Mouse (Mus musculus): ENCODE data around the gene Lrig1.

Gene Lrig1

DNA sequence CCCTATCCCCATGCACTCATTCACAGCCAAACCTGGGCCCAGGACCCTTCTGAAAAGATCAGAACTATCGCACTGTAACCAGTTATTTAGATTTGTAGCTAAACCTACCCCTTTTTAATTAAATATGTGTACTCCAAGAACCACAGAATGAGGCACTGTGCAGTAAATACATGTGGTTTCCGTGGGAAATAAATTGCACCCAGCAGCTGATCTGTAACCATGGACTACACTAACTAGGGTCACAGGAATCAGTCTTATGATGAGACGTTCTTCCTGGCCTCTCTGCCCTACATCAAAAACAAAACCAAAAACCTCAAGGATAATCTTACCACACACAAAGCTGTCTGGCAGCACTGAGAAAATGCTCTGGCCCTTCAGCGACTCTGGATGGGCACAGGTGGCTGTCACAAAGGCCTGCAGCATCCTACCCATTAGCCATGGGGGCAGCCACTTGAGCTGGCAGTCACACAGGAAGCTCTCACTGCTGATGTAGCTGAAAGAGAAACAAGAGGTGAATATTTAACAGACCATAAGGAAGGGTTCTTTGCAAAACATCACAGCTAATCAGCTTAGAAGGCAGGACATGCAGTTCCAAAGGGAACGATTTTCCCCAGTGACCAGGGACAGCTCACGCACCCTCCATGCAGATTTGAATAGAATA, 86.6 kb downstream of the Lrig1 start:
- DNase-seq: no peak

DNA sequence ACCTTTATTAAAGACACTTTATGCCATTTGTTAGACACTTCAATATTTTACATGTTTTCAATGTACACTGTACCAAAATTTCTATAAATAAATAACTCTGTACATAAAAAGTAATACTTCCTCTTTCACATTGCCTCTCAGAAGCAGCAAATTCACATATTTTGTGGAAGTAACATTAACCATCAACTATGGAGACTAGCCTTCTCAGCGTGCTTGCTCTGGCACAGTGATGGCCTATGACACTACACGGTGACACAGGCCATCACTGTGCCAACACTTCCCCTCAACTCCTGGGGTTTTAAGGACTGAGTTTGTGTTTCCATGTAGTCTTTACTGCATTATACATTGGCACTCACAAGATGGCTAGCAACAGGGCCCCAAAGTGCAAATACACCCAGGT, 95.4 kb downstream of the Lrig1 start:
- no peak for DNase-seq

DNA sequence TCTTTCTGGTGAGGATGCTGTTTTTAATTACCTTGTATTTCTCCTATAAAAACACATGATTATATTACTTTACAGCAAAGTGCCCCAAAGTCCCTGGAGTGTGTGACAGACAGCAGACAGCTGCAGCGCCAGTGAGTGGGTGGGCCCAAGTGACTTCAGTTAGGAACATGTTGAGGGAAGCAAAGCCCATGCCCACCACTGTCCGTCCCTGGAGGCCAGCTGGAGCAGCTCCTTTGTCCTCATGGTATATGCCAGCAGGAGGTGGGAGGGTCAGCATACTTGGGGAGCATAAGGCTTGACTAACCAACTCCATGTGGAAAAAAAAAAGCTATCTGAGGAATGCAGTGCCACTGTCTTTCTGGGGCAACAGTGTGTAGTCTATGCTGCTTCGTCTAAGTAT, 95.9 kb downstream of the Lrig1 start:
- no peak for DNase-seq

DNA sequence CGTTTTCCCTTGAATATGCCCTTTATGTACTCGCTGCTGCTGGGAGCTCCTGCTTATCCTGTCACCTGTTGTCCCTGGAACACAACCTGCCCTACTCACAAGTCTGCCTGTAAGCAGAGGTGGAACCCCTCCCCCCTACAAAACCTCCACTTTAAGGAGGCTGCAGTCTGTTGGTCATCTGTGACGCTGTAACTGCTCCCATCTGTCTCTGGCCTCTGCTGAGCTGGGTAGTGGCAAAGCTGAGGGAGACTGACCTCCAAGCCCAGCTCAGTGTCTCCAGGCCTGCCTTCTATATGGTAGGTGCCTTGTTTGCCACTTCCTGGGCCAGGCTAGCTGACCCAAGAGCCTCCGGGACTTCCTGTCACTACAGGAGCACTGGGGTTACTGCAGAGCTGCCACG, 98.1 kb downstream of the Lrig1 start:
- DNase-seq: no peak

DNA sequence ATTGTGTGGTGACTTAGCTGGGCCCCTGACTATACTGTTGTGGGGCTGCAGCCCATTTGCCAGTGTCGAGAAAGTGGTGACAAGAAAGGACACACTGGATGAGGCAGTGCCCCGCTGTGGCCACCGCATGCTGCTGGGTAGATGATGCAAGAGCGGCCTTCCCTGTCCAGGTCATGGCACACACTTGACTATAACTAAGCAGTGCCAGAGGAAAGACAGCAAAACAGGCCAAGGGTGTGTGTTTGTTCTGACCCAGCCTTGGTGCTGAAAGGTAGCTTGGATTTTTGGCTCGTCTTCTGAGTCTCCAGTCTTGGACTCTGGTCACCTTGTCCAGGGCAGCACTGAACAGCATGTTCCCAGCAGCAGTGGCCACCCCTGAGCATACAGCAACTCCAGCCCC, 98.9 kb downstream of the Lrig1 start:
- DNase-seq: no peak

DNA sequence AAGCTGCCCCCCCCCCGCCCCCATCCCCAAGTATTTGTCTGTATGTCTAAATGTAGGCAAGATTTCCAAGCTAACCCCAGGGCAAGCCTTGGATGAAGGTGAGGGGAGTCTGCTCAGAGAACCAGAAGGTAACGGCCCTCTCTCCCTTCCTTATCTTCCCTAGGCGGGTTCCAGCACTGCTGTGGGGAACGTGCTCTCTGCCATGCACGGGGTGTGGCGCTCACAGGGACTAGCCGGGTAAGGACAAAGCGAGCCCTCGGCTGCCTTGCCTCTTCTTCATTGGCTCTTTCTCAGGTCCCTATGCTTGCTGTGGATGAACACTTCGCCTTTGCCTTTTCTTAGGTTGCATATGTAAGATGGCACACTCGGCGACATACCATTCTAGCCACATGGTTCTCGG, 100.9 kb downstream of the Lrig1 start:
- DNase-seq: no peak

DNA sequence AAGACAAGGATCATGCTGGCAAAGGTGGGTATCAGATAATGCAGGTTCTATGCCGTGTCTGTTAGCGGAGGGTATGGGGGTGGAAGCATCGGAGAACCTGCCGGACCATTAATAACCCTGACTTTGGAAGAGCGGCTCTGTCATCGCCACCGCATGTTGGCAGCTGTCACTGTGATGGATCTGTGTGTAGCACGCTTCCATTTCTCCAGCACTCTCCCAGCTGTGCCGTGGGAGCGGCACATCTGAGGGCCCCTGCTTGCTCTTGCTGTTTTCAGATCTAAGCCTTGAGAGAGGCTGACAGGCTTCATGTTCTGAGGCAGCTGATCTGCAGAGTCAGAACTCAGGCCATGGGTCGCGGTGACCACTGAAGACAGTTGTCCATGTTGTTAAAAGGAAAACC, 101.5 kb downstream of the Lrig1 start:
- DNase-seq: no peak

DNA sequence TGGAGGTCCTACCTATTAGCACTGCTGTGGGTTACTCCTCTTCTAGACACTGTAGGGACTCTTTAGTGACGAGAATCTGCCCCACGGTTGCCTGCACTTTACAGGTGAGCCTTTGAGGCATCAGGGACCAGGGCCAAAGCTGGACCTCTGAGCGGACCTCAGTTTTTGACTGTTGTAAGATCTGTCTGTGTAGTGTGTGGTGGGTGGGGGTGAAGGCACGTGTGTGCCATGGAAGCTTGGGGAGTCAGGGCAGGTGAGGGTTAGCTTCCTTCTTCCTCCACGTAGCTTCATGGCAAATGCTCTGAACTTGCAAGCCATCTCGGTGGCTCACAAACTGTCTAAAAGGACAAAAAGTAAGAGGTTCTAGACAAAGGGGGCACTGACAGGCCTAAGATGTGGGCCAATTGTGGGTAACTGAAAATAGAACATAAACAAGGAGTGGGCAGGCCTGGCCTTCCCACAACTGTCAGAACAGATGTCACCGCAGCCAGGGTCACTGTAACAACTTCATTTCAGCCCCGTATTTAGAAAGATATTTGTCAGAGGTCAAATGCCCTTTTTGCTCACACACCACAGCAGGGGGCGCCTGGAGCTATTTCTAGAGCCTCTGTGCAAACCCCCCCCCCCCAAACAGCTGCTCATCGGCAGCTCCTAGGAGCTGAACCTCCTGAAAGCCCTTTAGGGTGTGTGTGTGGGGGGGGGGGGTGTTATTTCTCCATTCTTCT, 103.0 kb downstream of the Lrig1 start:
- peak; percentile 38 to 45 for DNase-seq

DNA sequence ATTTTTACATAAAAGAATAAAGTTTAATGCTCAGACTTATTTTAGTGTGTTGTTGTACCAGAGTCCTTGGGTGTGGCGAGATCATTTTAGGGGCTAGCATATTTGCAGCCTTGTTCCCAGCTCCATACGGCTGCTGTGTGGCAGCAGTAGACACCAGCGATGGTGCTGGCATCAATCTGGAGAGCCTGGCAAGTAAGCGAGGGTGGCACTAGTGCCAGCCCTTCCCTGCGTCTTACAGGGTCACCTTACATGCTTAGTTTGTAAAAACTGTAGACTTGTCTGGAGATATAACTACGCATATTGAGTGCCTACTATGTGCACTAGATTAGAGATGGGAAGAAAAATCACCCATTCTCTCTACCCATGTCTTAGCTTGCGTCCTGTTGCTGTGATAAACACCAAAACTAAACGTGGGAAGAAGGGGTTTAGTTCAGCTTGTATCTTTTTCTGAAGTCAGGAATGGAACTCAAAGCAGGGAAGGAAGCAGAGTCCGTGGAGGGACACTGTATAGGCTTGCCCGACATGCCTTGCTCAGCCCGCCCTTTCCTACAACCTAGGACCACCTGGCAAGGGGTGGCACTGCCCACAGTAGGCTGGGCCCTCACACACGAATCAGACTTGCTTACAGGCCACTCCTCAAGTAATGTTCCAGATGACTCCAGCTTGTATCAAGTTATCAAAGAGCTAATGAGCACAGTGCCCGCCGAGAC, 103.8 kb downstream of the Lrig1 start:
- no peak for DNase-seq

DNA sequence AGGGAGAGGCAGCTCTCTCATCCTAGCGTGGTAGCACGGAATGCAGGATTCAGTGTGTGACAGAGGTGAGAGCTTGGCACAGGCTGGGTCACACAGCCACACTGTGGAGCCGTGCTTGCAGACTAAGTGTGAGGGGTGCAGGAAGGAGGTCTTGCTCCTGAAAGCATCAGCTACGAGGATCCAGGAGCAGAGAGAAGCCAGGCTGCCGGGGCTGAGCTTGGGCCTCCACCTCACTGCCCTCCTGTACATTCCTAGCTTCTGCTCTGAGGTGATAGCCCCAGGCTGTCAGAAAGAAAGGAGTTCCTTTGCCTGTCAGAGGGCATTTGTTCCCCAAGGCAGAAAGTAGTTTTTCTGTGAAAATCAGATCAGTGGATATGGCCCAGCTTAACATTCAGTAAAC, 104.8 kb downstream of the Lrig1 start:
- DNase-seq: no peak

DNA sequence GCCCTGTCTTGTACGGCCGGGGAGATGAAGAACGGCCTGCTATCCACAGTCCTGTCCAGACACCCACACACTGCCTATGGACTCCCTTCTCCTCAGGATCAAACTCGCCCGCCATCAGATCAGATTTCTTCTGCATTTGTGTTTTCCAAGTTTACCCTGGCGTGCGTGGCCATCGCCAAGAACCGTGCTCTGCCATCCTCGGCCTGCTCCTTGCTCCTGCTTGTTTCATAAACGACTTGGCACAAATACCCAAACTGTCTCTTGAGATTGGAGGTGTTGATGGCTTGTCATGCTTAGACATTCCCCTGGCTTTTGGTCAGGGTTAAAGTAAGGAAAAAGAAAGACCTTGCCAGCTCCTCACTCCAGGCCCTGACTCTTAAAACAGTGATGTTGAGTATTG, 105.2 kb downstream of the Lrig1 start:
- DNase-seq: no peak

DNA sequence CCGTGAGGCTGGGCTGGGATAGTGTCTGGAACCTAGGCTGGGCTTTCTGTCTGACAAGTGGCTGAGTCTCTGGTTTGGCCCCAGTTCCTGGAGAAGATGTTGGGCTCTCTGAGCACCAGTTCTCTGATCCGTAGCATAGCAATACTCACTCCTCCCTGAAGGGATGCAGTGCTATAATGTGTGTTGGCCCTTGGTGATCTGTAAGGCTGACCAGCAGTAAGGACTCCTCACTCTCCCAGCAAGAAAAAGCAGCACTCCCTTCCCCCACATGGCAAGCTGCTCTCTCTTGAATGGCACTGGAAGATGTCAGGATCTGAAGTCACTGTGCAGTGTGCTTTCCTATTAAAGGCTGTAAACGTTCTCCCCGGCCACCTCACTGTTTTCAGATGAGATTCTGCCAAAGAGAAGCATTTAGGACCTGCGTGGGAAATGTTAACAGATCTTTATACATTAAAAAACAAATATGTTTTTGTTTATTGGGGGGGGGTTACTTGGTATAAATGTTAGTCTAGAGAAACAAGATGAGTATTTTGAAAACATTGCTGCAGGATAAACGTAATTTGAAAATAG, 105.8 kb downstream of the Lrig1 start:
- no peak for DNase-seq

DNA sequence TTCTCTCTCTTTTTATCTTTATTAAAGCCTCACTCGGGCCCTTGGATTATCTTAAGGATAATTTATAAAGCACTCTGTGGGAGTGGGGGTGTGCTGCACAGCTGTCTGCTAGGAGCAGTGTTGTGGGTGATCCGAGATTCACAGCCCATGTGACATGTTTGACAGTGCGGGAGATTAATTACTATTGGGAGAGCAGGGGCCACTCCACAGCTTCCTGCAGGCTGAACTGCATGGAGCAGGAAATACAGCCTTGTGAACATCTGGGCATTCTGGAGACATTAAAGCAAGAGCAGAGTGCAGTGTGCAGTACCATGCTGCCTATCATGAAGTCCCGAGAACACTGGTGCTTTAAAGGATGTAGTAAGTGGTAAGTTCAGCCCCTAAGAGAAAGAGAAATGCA, 107.2 kb downstream of the Lrig1 start:
- no peak for DNase-seq

DNA sequence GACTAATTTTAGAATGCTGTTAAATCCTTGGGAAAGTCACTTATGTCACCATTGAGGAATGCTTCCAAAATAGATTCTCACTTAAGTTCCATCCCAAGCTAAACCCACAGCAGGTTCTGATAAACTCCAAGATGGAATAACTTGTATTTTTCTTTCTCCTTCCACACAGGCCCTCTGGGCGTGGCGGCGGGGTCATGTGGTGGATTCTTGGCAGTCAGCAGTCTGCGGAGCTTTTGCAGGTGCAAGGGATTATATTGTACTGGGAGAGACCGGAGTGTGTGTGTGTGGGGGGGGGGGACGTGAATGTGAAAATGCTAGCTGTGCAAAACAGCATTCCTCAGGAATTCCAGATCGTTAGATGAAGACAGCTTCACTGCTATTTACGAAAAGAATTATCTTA, 107.7 kb downstream of the Lrig1 start:
- DNase-seq: no peak

DNA sequence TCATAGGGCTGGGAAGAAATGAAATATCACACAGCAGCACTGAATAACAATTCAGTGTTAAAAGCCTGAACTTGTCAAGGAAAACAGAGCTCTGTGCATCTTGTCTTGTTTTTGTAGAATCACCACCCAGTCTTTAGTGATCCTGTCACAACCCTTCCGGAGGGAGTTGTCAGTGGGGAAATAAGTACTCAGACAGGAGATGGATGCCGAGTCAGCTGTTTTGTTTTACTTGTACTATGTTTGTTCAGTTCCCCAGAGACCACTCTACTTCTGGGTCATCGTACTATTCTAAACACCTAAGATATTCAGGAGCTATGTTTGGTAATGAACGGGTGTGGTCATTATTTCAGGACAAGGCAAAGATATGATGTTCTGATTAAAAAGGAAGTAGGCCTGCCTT, 111.6 kb downstream of the Lrig1 start:
- no peak for DNase-seq

DNA sequence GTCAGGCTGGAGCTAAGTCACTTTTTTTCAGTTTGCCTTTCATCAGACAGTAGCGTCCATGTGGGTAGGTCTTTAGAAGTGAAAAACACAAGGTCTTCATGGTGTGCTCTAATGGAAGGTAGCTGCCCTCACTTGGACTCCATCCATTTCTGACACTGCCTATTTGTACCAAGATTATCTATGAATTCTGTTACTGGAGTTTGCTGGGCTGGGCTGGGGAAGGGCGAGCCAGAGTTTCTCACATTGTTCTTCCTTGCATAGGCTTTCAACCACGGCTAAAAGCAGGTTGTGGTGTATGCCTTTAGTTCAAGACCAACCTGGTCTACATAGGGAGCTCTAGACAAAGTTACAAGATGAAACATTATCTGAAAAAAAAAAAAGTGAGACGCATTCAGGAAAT, 115.0 kb downstream of the Lrig1 start:
- DNase-seq: no peak

DNA sequence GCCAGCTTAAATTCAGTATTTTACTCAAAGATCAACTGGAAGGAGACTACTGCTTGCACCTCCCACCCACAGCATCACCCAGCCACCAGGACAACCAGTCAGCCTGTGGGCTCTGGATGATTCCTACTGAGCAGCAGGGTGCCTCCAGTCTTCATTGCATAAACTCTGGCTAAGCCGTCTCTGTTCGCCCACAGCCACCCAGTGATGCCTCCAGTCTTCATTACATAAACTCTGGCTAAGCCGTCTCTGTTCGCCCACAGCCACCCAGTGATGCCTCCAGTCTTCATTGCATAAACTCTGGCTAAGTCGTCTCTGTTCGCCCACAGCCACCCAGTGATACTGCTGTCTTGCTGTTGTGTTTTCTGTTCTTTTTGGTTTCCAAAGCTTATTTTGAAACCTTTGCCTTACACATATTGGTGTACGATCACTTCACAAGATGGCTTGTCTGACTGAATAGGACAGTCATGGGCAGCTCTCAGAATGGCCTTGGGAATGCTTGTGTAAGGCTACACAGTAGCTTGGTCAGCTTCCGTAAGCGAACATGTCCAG, 115.7 kb downstream of the Lrig1 start:
- no peak for DNase-seq

DNA sequence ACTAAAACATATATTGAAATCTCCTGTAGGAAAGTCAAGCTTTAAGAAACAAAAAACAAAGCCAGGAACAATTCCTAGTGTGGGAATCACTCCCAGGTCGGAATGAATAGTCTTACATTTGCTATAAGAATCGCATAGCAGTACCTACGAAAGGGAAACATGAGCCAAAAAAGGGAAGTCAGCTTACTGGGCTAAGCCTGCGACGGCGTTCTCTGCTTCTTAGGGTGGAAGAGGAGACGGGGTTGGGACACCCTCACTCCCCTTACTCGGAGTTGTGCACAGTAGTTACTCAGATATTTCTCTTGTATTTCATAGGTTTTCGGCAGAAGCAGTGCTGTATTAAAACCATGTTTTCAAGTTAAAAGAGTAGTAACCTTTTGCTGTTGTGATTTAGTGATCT, 117.9 kb downstream of the Lrig1 start:
- DNase-seq: no peak

DNA sequence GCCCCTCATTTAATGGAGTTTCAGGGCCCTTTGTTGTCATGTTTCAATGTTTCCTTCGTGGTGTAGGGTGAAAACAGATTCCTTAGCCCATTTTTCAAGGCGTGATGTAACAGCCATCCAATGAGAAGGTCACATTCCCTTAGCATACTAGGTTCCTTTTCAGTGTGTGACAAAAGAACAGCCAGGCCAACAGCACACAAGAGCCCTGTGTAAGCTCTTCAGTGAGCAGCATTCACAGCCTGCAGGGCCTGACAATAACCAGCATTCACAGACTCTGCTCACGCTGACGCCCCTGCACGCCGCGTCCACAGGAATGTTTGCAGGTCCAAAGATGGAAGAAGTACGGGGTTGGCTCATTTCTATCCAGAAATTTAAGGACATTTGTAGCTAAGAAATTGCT, 122.0 kb downstream of the Lrig1 start:
- DNase-seq: no peak

DNA sequence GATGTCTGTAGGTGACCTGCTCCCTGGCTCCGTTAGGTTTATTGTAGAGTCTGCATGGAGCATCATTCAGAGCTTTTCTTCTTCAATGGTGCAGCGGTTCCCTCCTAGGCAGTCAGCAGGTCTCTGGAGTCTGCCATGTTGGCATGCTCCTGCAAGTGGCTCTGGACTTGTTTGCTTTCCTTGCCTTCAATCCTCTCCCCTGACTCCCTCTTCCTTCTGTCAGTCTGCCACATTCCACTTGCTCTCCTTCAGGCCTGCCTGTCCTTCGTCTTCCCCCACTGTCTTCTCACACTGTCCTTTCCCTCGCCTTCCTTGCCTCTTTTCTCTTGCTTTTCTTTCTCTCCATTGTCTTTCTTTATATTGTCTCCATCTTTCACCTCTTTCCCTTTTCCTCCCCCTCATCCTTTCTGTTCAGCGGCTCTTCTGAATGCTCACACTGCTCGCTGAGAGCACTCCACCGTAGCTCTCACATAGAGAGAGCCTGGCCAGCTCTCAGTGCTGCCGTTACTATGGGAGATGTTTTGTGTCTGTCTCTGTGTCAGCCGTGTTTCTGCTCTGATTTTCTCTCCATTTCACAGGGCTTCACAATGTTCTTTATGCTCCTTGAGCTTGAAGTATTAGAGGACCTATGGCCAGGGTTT, 124.3 kb downstream of the Lrig1 start:
- no peak for DNase-seq

DNA sequence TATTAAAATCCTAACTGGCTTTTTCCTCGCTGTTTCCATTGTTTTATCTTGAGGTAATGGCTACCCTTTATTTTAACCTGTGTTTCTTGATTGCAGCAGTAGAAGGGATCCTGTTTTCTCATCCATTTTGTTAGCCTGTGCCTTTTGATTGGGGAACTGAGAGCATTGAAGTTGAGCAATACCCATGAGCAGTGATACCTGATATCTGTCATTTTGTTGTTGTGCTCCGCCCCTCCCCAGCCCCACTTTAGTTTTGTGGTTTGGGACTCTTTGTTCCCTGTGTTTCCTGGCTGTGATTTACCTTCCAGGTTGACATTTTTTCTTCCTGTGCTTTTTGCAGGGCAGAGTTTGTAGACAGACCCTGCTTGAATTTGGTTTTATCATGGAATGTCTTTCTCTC, 131.9 kb downstream of the Lrig1 start:
- DNase-seq: no peak

DNA sequence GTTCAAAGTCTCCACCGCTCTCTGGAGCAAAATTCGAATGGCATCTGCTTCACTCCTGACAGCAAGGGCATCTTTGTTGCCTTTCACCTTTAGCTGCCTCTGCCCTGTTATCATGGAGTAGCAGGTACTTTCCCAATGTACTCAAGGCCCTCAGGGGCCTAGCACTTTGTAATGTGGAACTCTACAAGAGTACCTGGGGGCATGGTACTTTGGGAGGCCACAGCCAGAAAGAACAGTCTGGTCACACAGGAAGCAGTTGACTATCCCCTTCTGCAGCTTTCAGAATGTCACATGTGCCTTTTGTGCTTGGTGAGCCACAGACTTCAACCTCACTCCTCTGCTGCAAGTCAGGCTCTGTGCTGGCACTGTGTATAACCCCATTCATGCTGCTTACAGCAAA, 134.2 kb downstream of the Lrig1 start:
- DNase-seq: no peak

All from thymus, postnatal 36 days (tissue).